Mouse (Mus musculus) heart, adult 2 months (tissue): ENCODE data around the gene Snx22.

ENCODE experiments used
- CTCF ChIP-seq: fragments of 200-600 bp; IDR thresholded peaks from 2 replicates; pipeline ENCODE4 v1.8.1; 2022; ENCODE audit warnings: antibody characterized with exemption, mild to moderate bottlenecking, moderate library complexity
- EP300 ChIP-seq: fragments of 200-500 bp; IDR thresholded peaks from 2 replicates; pipeline ENCODE4 v1.6.1; 2011; ENCODE audit warnings: low read depth, low read length, control low read depth; ENCODE audit not compliant: insufficient read depth
- POLR2A ChIP-seq: fragments of 200-500 bp; IDR thresholded peaks from 2 replicates; pipeline ENCODE4 v1.6.1; 2011; ENCODE audit warnings: mild to moderate bottlenecking, low read depth, low read length, control low read depth; ENCODE audit not compliant: insufficient read depth

- TF ChIP-seq POLR2A (no peak), EP300 (no peak), CTCF (no peak)
Measured at GRCm38 (mm10) chr9:66063446-66063845, 6.1 kb downstream of the Snx22 start.
